Mouse (Mus musculus): Measurements from ENCODE around the gene Rsf1.

DNA sequence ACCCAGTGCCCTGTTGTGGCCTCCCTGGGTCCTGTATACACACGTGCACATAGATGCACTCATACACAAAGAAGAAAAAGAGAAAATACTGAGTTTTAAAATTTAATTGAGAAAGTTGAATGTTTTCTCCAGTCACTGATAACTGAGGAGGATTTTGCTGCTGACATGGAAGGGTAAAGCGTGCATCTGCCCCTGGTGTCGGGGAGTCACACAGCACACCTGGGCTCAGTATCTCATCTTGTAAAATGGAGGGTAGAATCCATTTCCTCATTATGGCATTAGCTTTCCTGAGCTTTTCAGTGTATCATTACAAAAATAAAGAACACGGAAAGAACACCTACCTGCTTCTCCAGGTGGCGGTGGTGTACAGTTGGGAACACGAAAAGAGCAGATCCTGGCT is 145.7 kb downstream of the Rsf1 start:
- TF ChIP-seq POLR2A (IDR thresholded peaks at IDR 0.05; ENCODE audit: insufficient read depth, low read depth, low read length) (no peak), EP300 (IDR thresholded peaks at IDR 0.05; ENCODE audit: insufficient read depth, low read depth, low read length) (no peak)

Measured in heart, adult 2 months (tissue).